Comparison of ENCODE assay signal across 8 mouse cellular contexts in the genomic region with DNA sequence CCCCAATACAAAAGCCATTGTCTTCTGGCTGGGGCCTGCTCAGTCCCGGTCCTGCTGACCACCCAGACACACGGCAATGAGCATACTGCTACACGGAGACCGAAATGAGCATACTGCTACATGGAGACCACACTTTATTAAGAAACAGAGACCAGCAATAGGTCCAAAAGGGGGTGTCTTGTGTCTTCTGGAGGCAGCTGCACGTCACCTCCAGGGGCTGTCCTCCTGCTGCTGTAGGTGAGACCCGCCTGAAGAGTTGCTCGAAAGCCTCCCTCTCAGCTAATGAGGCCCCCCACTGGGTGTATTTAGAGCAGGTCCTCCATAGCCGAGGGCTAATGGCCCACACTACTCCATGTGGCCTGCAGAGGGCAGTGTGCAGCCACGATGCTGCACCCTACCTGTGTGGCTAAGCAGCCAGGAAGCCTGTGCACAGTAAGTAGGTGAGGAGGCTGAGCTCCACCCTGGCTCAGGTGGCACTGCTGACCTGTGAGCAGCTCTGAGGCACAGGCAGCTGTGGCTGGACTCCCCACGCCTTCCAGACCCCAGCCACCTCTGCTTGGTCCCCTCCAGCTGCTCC. TPM values are rescaled to one million over a fixed set of nuclear protein-coding genes. Genes with fewer than 3 reads are reported as not detected.
A peak's percentile ranks its signal among the peaks of the same experiment; 100 is the strongest.
DNase-seq lines count a peak whose midpoint lies in the region; ATAC-seq and TF ChIP-seq lines count a peak whose summit lies in the region.

No protein-coding gene starts in this region.

- no peaks in the 10 kb centered on the region for H3K9me3 ChIP-seq in forebrain, embryonic 13.5 days (replicated peaks)
- no peaks in the 10 kb centered on the region for H3K9me3 ChIP-seq in limb, embryonic 14.5 days (ENCODE audit: control insufficient read depth, low read length)
- H3K9me3 ChIP-seq in midbrain, embryonic 16.5 days (replicated peaks; ENCODE audit: control insufficient read depth, low read length, poor library complexity, severe bottlenecking), result no peaks in the 10 kb centered on the region

- ATAC-seq in cerebellum, adult (ENCODE audit: insufficient number of reproducible peaks, low FRiP score, low TSS enrichment), result peak; percentile 70
- ATAC-seq in forebrain, embryonic 13.5 days, result peak; percentile 75; the same call in 1 of the 2 replicates
- peak; percentile 48; the same call in 1 of the 2 replicates for ATAC-seq in limb, embryonic 14.5 days (ENCODE audit: low FRiP score, low read depth)
- ATAC-seq in midbrain, embryonic 16.5 days, result peak; percentile 41

- H3K36me3 ChIP-seq in forebrain, embryonic 13.5 days (ENCODE audit: poor library complexity, severe bottlenecking), result peaks cover 49% of the 10 kb centered on the region
- peaks cover 53% of the 10 kb centered on the region for H3K36me3 ChIP-seq in limb, embryonic 14.5 days (ENCODE audit: control insufficient read depth, insufficient read depth, low read length)
- H3K36me3 ChIP-seq in midbrain, embryonic 16.5 days (ENCODE audit: control insufficient read depth, insufficient read depth, low read length), result peaks cover 21% of the 10 kb centered on the region

- peaks cover 23% of the 10 kb centered on the region for H3K4me1 ChIP-seq in forebrain, embryonic 13.5 days
- H3K4me1 ChIP-seq in limb, embryonic 14.5 days (ENCODE audit: control insufficient read depth, insufficient read depth, low read length), result no peaks in the 10 kb centered on the region
- H3K4me1 ChIP-seq in midbrain, embryonic 16.5 days (ENCODE audit: control insufficient read depth, insufficient read depth, low read length), result peaks cover 17% of the 10 kb centered on the region

- H3K9ac ChIP-seq in forebrain, embryonic 13.5 days, result no peak overlapping the region
- H3K9ac ChIP-seq in limb, embryonic 14.5 days (ENCODE audit: low read depth, low read length, severe bottlenecking), result no peak overlapping the region
- no peak overlapping the region for H3K9ac ChIP-seq in midbrain, embryonic 16.5 days (ENCODE audit: low read depth, low read length)

- no peak overlapping the region for H3K4me2 ChIP-seq in forebrain, embryonic 13.5 days
- H3K4me2 ChIP-seq in limb, embryonic 14.5 days (replicated peaks; ENCODE audit: low read depth, low read length, severe bottlenecking), result no peak overlapping the region
- H3K4me2 ChIP-seq in midbrain, embryonic 16.5 days (ENCODE audit: low read length), result no peak overlapping the region

- no peak overlapping the region for H3K4me3 ChIP-seq in forebrain, embryonic 13.5 days
- H3K4me3 ChIP-seq in limb, embryonic 14.5 days (replicated peaks; ENCODE audit: low read length), result no peak overlapping the region
- H3K4me3 ChIP-seq in midbrain, embryonic 16.5 days (ENCODE audit: low read depth, low read length), result no peak overlapping the region

- WGBS in forebrain, embryonic 13.5 days, result 20% methylated on average over 10 of the region's 10 CpGs
- WGBS in limb, embryonic 14.5 days, result 31% methylated on average over 10 of the region's 10 CpGs
- 32% methylated on average over 10 of the region's 10 CpGs for WGBS in midbrain, embryonic 16.5 days

- no peak overlapping the region for H3K27ac ChIP-seq in forebrain, embryonic 13.5 days
- H3K27ac ChIP-seq in limb, embryonic 14.5 days (replicated peaks; ENCODE audit: low read depth, low read length), result no peak overlapping the region
- no peak overlapping the region for H3K27ac ChIP-seq in midbrain, embryonic 16.5 days (ENCODE audit: low read length)

- peak; percentile 66 to 74 for DNase-seq in left cerebral cortex, adult 18-20 months (ENCODE audit: low spot score in 2 of 2)
- no peak for DNase-seq in left cerebral cortex, adult 11 months (ENCODE audit: low spot score)
- peak; percentile 67 for DNase-seq in kidney, adult 11 months
- DNase-seq in limb, embryonic 14.5 days (ENCODE audit: low spot score), result peak; percentile 66
- DNase-seq in spleen, postnatal 36 days (ENCODE audit: low spot score in 2 of 2), result peak; percentile 45 to 55

- H3K27me3 ChIP-seq in forebrain, embryonic 13.5 days, result peaks cover 10% of the 10 kb centered on the region; the same call in 1 of the 2 replicates
- no peaks in the 10 kb centered on the region for H3K27me3 ChIP-seq in limb, embryonic 14.5 days (ENCODE audit: control insufficient read depth, insufficient read depth, low read length)
- no peaks in the 10 kb centered on the region for H3K27me3 ChIP-seq in midbrain, embryonic 16.5 days (ENCODE audit: control insufficient read depth, insufficient read depth, low read depth, low read length)

- TF ChIP-seq POLR2A in limb, embryonic 14.5 days (IDR thresholded peaks at IDR 0.05; ENCODE audit: borderline replicate concordance, extremely low read depth, insufficient read depth, insufficient read length), result no peak

RNA-seq across cellular contexts. Expression of gene Lemd2, which starts 14.5 kb away (rescaled TPM):
- 10 to 100 TPM; 38.8 to 46.6 TPM for total RNA-seq in left cerebral cortex, adult 18-20 months (2021)
- polyA plus RNA-seq in forebrain, embryonic 13.5 days (2015; fragmentation: Nextera tagmentation; extraction: Ambion mirVana), result 14.6 and 16.4 TPM in 2 replicates
- polyA plus RNA-seq in limb, embryonic 14.5 days (2012; rRNA removed), result 93.5 and 126 TPM in 2 replicates
- 20.0 and 21.2 TPM in 2 replicates for polyA plus RNA-seq in limb, embryonic 14.5 days (2014; fragmentation: Nextera tagmentation; extraction: Ambion mirVana)
- 20.8 and 22.8 TPM in 2 replicates for polyA plus RNA-seq in midbrain, embryonic 16.5 days (2015; fragmentation: Nextera tagmentation; extraction: Ambion mirVana)

RNA-seq across cellular contexts. Expression of gene Ip6k3, which starts 22.1 kb away (rescaled TPM):
- under 1 TPM; 0.60 to 0.70 TPM for total RNA-seq in left cerebral cortex, adult 18-20 months (2021)
- polyA plus RNA-seq in forebrain, embryonic 13.5 days (2015; fragmentation: Nextera tagmentation; extraction: Ambion mirVana), result 0.21 and 0.35 TPM in 2 replicates
- polyA plus RNA-seq in limb, embryonic 14.5 days (2012; rRNA removed), result 0.47 and 0.55 TPM in 2 replicates
- 0.46 and 0.76 TPM in 2 replicates for polyA plus RNA-seq in limb, embryonic 14.5 days (2014; fragmentation: Nextera tagmentation; extraction: Ambion mirVana)
- 0.14 and 0.15 TPM in 2 replicates for polyA plus RNA-seq in midbrain, embryonic 16.5 days (2015; fragmentation: Nextera tagmentation; extraction: Ambion mirVana)

RNA-seq across cellular contexts. Expression of gene Uqcc2, which starts 56.0 kb away (rescaled TPM):
- total RNA-seq in left cerebral cortex, adult 18-20 months (2021), result 100 to 1,000 TPM; 242 to 270 TPM
- 310 and 318 TPM in 2 replicates for polyA plus RNA-seq in forebrain, embryonic 13.5 days (2015; fragmentation: Nextera tagmentation; extraction: Ambion mirVana)
- 233 and 255 TPM in 2 replicates for polyA plus RNA-seq in limb, embryonic 14.5 days (2012; rRNA removed)
- 308 and 343 TPM in 2 replicates for polyA plus RNA-seq in limb, embryonic 14.5 days (2014; fragmentation: Nextera tagmentation; extraction: Ambion mirVana)
- polyA plus RNA-seq in midbrain, embryonic 16.5 days (2015; fragmentation: Nextera tagmentation; extraction: Ambion mirVana), result 360 and 384 TPM in 2 replicates
